Comparison of ENCODE assay signal across 8 mouse cellular contexts in genomic region chr2:119156081-119156680, GRCm38 (mm10). TPM values are rescaled to one million over a fixed set of nuclear protein-coding genes. Genes with fewer than 3 reads are reported as not detected.
DNase-seq lines count a peak whose midpoint lies in the region; ATAC-seq and TF ChIP-seq lines count a peak whose summit lies in the region.

No protein-coding gene starts in this region.

- peak overlapping the region; percentile 8 for H3K27ac ChIP-seq in cerebellum, adult 2 months (ENCODE audit: insufficient read depth, low read length)
- peak overlapping the region; percentile 60 for H3K27ac ChIP-seq in hindbrain, embryonic 12.5 days
- peak overlapping the region; percentile 98 for H3K27ac ChIP-seq in liver, embryonic 13.5 days
- no peak overlapping the region for H3K27ac ChIP-seq in neural tube, embryonic 12.5 days

- peak overlapping the region; percentile 94 for H3K9ac ChIP-seq in hindbrain, embryonic 12.5 days
- peak overlapping the region; percentile 97 for H3K9ac ChIP-seq in liver, embryonic 13.5 days
- H3K9ac ChIP-seq in neural tube, embryonic 12.5 days, result peak overlapping the region; percentile 90

- H3K4me3 ChIP-seq in cerebellum, adult 2 months (replicated peaks; ENCODE audit: insufficient read depth, low read depth, low read length), result peak overlapping the region; percentile 80
- peak overlapping the region; percentile 99 for H3K4me3 ChIP-seq in hindbrain, embryonic 12.5 days
- H3K4me3 ChIP-seq in liver, embryonic 13.5 days (replicated peaks), result peak overlapping the region; percentile 100
- H3K4me3 ChIP-seq in neural tube, embryonic 12.5 days, result peak overlapping the region; percentile 98

- H3K27me3 ChIP-seq in cerebellum, adult 2 months (ENCODE audit: control insufficient read depth, insufficient read depth, low read length), result no peaks in the 10 kb centered on the region
- H3K27me3 ChIP-seq in hindbrain, embryonic 12.5 days, result 0 out of 2 replicates have a peak, but pooled peaks cover 2% of the 10 kb centered on the region
- H3K27me3 ChIP-seq in liver, embryonic 13.5 days, result 0 out of 2 replicates have a peak, but pooled peaks cover under 1% of the 10 kb centered on the region
- no peaks in the 10 kb centered on the region for H3K27me3 ChIP-seq in neural tube, embryonic 12.5 days (replicated peaks)

- peak overlapping the region; percentile 97 for H3K4me2 ChIP-seq in hindbrain, embryonic 12.5 days (replicated peaks)
- H3K4me2 ChIP-seq in liver, embryonic 13.5 days, result peak overlapping the region; percentile 88
- peak overlapping the region; percentile 95 for H3K4me2 ChIP-seq in neural tube, embryonic 12.5 days (replicated peaks)

- H3K36me3 ChIP-seq in hindbrain, embryonic 12.5 days, result peaks cover 31% of the 10 kb centered on the region
- peaks cover 34% of the 10 kb centered on the region for H3K36me3 ChIP-seq in liver, embryonic 13.5 days
- H3K36me3 ChIP-seq in neural tube, embryonic 12.5 days, result peaks cover 29% of the 10 kb centered on the region

- no peak for TF ChIP-seq CTCF in cerebellum, adult 2 months (IDR thresholded peaks at IDR 0.05; ENCODE audit: borderline replicate concordance, insufficient read depth, low read depth, low read length)

- H3K9me3 ChIP-seq in hindbrain, embryonic 12.5 days (replicated peaks), result no peaks in the 10 kb centered on the region
- no peaks in the 10 kb centered on the region for H3K9me3 ChIP-seq in liver, embryonic 13.5 days (replicated peaks)
- no peaks in the 10 kb centered on the region for H3K9me3 ChIP-seq in neural tube, embryonic 12.5 days

- peaks cover 3% of the 10 kb centered on the region for H3K4me1 ChIP-seq in cerebellum, adult 2 months (ENCODE audit: control insufficient read depth, insufficient read depth, low read length)
- peaks cover 17% of the 10 kb centered on the region for H3K4me1 ChIP-seq in hindbrain, embryonic 12.5 days
- H3K4me1 ChIP-seq in liver, embryonic 13.5 days (replicated peaks), result peaks cover 52% of the 10 kb centered on the region
- H3K4me1 ChIP-seq in neural tube, embryonic 12.5 days, result peaks cover 11% of the 10 kb centered on the region

- ATAC-seq in hindbrain, embryonic 12.5 days (ENCODE audit: low FRiP score), result no peak
- peak; percentile 43 for ATAC-seq in liver, embryonic 13.5 days (ENCODE audit: low read depth)
- ATAC-seq in neural tube, embryonic 12.5 days (ENCODE audit: low FRiP score, low read depth), result peak; percentile 10; the same call in 1 of the 2 replicates

- no peak for DNase-seq in cerebellum, adult 2 months
- DNase-seq in cerebellum, adult 9-10 months, result no peak
- DNase-seq in urinary bladder, postnatal 25 days (ENCODE audit: low spot score), result peak; percentile 18
- no peak for DNase-seq in urinary bladder, adult 2 months (ENCODE audit: low spot score)
- DNase-seq in liver, embryonic 13.5 days, result no peak
- no peak for DNase-seq in T-cell, adult 2 months (ENCODE audit: low spot score)

- TF ChIP-seq POLR2A in cerebellum, adult 2 months (IDR thresholded peaks at IDR 0.05; ENCODE audit: borderline replicate concordance, insufficient read depth, low read length), result no peak

- WGBS in cerebellum, adult 2 months, result 4% methylated on average over 34 of the region's 34 CpGs
- 7% methylated on average over 34 of the region's 34 CpGs for WGBS in hindbrain, embryonic 12.5 days
- WGBS in liver, embryonic 13.5 days (ENCODE audit: insufficient replicate concordance), result 2% methylated on average over 34 of the region's 34 CpGs
- WGBS in neural tube, embryonic 12.5 days, result 7% methylated on average over 34 of the region's 34 CpGs

RNA-seq across cellular contexts. Expression of gene Rmdn3, which starts 0.7 kb away (rescaled TPM):
- polyA plus RNA-seq in cerebellum, adult 2 months (2012; rRNA removed), result 95.0 and 104 TPM in 2 replicates
- polyA plus RNA-seq in urinary bladder, adult 2 months (2012; rRNA removed), result 27.0 and 27.9 TPM in 2 replicates
- polyA plus RNA-seq in hindbrain, embryonic 12.5 days (2016; fragmentation: Nextera tagmentation; extraction: Ambion mirVana), result 45.5 and 45.9 TPM in 2 replicates
- polyA plus RNA-seq in liver, embryonic 13.5 days (2015; fragmentation: Nextera tagmentation; extraction: Ambion mirVana), result 55.3 and 61.6 TPM in 2 replicates
- 43.1 TPM in 2 replicates for polyA plus RNA-seq in neural tube, embryonic 12.5 days (2016; fragmentation: Nextera tagmentation; extraction: Ambion mirVana)

RNA-seq across cellular contexts. Expression of gene Gchfr, which starts 11.4 kb away (rescaled TPM):
- polyA plus RNA-seq in cerebellum, adult 2 months (2012; rRNA removed), result 7.5 and 9.6 TPM in 2 replicates
- 0.54 and 0.80 TPM in 2 replicates for polyA plus RNA-seq in urinary bladder, adult 2 months (2012; rRNA removed)
- polyA plus RNA-seq in hindbrain, embryonic 12.5 days (2016; fragmentation: Nextera tagmentation; extraction: Ambion mirVana), result 8.3 and 11.7 TPM in 2 replicates
- 39.4 and 47.1 TPM in 2 replicates for polyA plus RNA-seq in liver, embryonic 13.5 days (2015; fragmentation: Nextera tagmentation; extraction: Ambion mirVana)
- 3.5 TPM in 2 replicates for polyA plus RNA-seq in neural tube, embryonic 12.5 days (2016; fragmentation: Nextera tagmentation; extraction: Ambion mirVana)

RNA-seq across cellular contexts. Expression of gene Gm14137, which starts 18.1 kb away (rescaled TPM):
- polyA plus RNA-seq in cerebellum, adult 2 months (2012; rRNA removed), result not detected in 2 replicates
- not detected in 2 replicates for polyA plus RNA-seq in urinary bladder, adult 2 months (2012; rRNA removed)
- polyA plus RNA-seq in hindbrain, embryonic 12.5 days (2016; fragmentation: Nextera tagmentation; extraction: Ambion mirVana), result 0.96 and 1.1 TPM in 2 replicates
- polyA plus RNA-seq in liver, embryonic 13.5 days (2015; fragmentation: Nextera tagmentation; extraction: Ambion mirVana), result 0.12 and 0.14 TPM in 2 replicates
- 0.86 and 0.91 TPM in 2 replicates for polyA plus RNA-seq in neural tube, embryonic 12.5 days (2016; fragmentation: Nextera tagmentation; extraction: Ambion mirVana)

RNA-seq across cellular contexts. Expression of gene Rad51, which starts 43.6 kb away (rescaled TPM):
- 3.0 and 3.3 TPM in 2 replicates for polyA plus RNA-seq in cerebellum, adult 2 months (2012; rRNA removed)
- 1.6 and 2.5 TPM in 2 replicates for polyA plus RNA-seq in urinary bladder, adult 2 months (2012; rRNA removed)
- 31.4 and 33.7 TPM in 2 replicates for polyA plus RNA-seq in hindbrain, embryonic 12.5 days (2016; fragmentation: Nextera tagmentation; extraction: Ambion mirVana)
- 38.4 and 45.1 TPM in 2 replicates for polyA plus RNA-seq in liver, embryonic 13.5 days (2015; fragmentation: Nextera tagmentation; extraction: Ambion mirVana)
- polyA plus RNA-seq in neural tube, embryonic 12.5 days (2016; fragmentation: Nextera tagmentation; extraction: Ambion mirVana), result 31.9 and 34.0 TPM in 2 replicates

RNA-seq across cellular contexts. Expression of gene Zfyve19, which starts 52.2 kb away (rescaled TPM):
- polyA plus RNA-seq in cerebellum, adult 2 months (2012; rRNA removed), result 62.7 and 65.6 TPM in 2 replicates
- 49.1 and 55.7 TPM in 2 replicates for polyA plus RNA-seq in urinary bladder, adult 2 months (2012; rRNA removed)
- polyA plus RNA-seq in hindbrain, embryonic 12.5 days (2016; fragmentation: Nextera tagmentation; extraction: Ambion mirVana), result 46.9 and 53.3 TPM in 2 replicates
- polyA plus RNA-seq in liver, embryonic 13.5 days (2015; fragmentation: Nextera tagmentation; extraction: Ambion mirVana), result 20.0 and 27.2 TPM in 2 replicates
- polyA plus RNA-seq in neural tube, embryonic 12.5 days (2016; fragmentation: Nextera tagmentation; extraction: Ambion mirVana), result 46.5 and 49.3 TPM in 2 replicates
